Mouse (Mus musculus) lung, postnatal 0 days (tissue): ENCODE data around the gene Ctns.

Experiments
- CTCF ChIP-seq: IDR thresholded peaks from 2 replicates; pipeline ENCODE4 v1.5.1; 2016; ENCODE audit warnings: antibody characterized with exemption, mild to moderate bottlenecking
- EP300 ChIP-seq: IDR thresholded peaks from 2 replicates; pipeline ENCODE4 v1.6.1; 2016; ENCODE audit warnings: antibody characterized with exemption, mild to moderate bottlenecking, control low read depth

DNA sequence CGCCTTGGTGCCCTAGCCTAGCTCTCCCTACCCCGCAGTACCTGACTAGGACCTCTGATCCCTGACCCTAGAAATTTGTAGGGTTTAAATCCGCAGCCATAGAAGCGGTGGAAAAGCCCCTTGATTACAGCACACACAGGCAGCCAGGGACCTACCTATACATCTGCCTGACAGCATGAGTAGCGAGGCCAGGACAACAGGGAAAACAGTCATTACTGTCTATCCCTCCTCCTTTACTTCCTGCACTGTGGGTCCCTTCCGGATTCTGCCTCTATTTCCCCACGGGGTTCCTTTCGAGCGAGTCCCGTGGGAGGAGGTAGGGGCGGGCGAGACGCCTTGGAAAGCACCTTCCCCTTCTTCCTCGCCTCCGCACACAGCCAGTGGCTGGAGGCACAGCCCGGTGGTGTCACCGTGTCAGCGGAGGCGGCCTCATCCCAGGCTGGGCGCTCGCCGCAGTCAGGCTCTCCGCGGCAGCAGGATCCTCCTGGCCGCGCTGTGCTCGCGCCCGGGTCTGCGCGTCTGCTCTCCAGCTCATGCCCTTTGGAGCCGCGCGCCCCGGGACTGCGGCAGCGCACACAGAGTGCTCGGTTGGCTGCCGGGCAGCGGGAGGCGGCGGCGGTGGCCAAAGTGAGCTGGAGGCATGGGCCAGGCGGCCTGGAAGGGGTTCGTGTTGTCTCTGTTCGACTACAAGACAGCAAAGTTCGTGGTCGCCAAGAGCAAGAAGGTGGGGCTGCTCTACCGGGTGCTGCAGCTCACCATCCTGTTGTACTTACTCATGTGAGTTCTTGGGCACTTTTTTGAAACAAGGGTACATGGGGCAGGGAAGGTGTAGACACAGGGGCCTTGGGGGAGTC lies 38.7 kb downstream of the Ctns start, which contains the start of gene P2rx5:
- no peak for TF ChIP-seq CTCF
- TF ChIP-seq EP300 = no peak
